Mouse (Mus musculus) CH12.LX (cell line): ENCODE measurements at regions not wholly inside any gene's neighbourhood (a gene's known extent, or its start where the extent isn't known, plus 50 kb on each side); places are given as distances from the start of the nearest gene placed in this dataset.

Source experiments
- DNase-seq: peaks from one replicate; pipeline ENCODE4 v3.0.0-alpha.2; 2013; ENCODE audit errors: extremely low read depth
- H3K27ac ChIP-seq: 2 replicates; pipeline ENCODE4 v1.5.1; 2012; ENCODE audit warnings: low read depth, mild to moderate bottlenecking, control low read depth, moderate library complexity; ENCODE audit not compliant: insufficient read depth
- H3K27me3 ChIP-seq: replicated peaks from 2 replicates; pipeline ENCODE3; 2012; ENCODE audit warnings: inconsistent platforms
- H3K36me3 ChIP-seq, 2 experiments: replicated peaks in 1 of 2; 2 replicates each; pipeline versions ENCODE3 to v1.6.1; 2012; ENCODE audit warnings: inconsistent platforms in 1 of 2, low read length in 1 of 2, mild to moderate bottlenecking in 1 of 2, mixed read lengths in 1 of 2, moderate library complexity in 1 of 2; ENCODE audit not compliant: control insufficient read depth in 1 of 2, insufficient read depth in 1 of 2
- H3K4me1 ChIP-seq, 2 experiments: 2 replicates each; pipeline ENCODE4 v1.6.1; 2012; ENCODE audit warnings: inconsistent platforms in 1 of 2, moderate library complexity in 1 of 2; ENCODE audit not compliant: insufficient read depth in 2 of 2, control insufficient read depth in 1 of 2
- H3K4me2 ChIP-seq: 2 replicates; pipeline ENCODE4 v1.6.1; 2012; ENCODE audit warnings: low read depth, mild to moderate bottlenecking, control low read depth; ENCODE audit not compliant: poor library complexity, insufficient read depth, severe bottlenecking
- H3K4me3 ChIP-seq, 3 experiments: fragments of 150-350 bp in 1 of 3; sonication (generic) in 1 of 3; replicated peaks in 1 of 3; 2 replicates each; pipeline versions ENCODE3 to v1.5.1; 2011 to 2012; ENCODE audit warnings: low read depth in 2 of 3, low read length in 2 of 3, mild to moderate bottlenecking in 2 of 3, moderate library complexity in 2 of 3, control low read depth in 1 of 3, improper control_type of control experiment in 1 of 3, inconsistent platforms in 1 of 3, mixed read lengths in 1 of 3; ENCODE audit not compliant: poor library complexity in 1 of 3
- H3K79me2 ChIP-seq: replicated peaks from 2 replicates; pipeline ENCODE4 v1.6.1; 2012; ENCODE audit warnings: mild to moderate bottlenecking, moderate library complexity; ENCODE audit not compliant: control insufficient read depth, poor library complexity, insufficient read depth, severe bottlenecking; ENCODE audit errors: extremely low read depth
- H3K9ac ChIP-seq: 2 replicates; pipeline ENCODE4 v1.6.1; 2012; ENCODE audit warnings: low read depth, mild to moderate bottlenecking, control low read depth, moderate library complexity; ENCODE audit not compliant: insufficient read depth
- H3K9me3 ChIP-seq: replicated peaks from 2 replicates; pipeline ENCODE3; 2012; ENCODE audit warnings: low read length, inconsistent platforms, mixed read lengths
- CHD1 ChIP-seq: IDR thresholded peaks from 2 replicates; pipeline ENCODE4 v1.6.1; 2012; ENCODE audit warnings: low read depth, low read length, improper control_type of control experiment, inconsistent platforms
- CTCF ChIP-seq, 2 experiments: IDR thresholded peaks in 1 of 2; conservative IDR thresholded peaks in 1 of 2; 2 replicates each; pipeline ENCODE4 v1.5.1; 2011 to 2012; ENCODE audit warnings: low read depth in 2 of 2, low read length in 2 of 2, improper control_type of control experiment in 1 of 2, inconsistent platforms in 1 of 2, mild to moderate bottlenecking in 1 of 2, moderate library complexity in 1 of 2
- EP300 ChIP-seq: IDR thresholded peaks from 2 replicates; pipeline ENCODE4 v1.6.1; 2011; ENCODE audit warnings: low read length, improper control_type of control experiment
- ETS1 ChIP-seq: conservative IDR thresholded peaks from 2 replicates; pipeline ENCODE4 v1.6.1; 2012; ENCODE audit warnings: low read depth, mild to moderate bottlenecking, inconsistent platforms, low read length, improper control_type of control experiment, moderate library complexity
- HCFC1 ChIP-seq: IDR thresholded peaks from 2 replicates; pipeline ENCODE4 v1.6.1; 2012; ENCODE audit warnings: low read depth, mild to moderate bottlenecking, inconsistent platforms, low read length, improper control_type of control experiment
- JUN ChIP-seq: IDR thresholded peaks from 2 replicates; pipeline ENCODE4 v1.6.1; 2011; ENCODE audit warnings: low read depth, mild to moderate bottlenecking, low read length, improper control_type of control experiment, moderate library complexity; ENCODE audit not compliant: insufficient read depth
- JUND ChIP-seq: conservative IDR thresholded peaks from 2 replicates; pipeline ENCODE4 v1.6.1; 2011; ENCODE audit warnings: low read depth, low read length, improper control_type of control experiment
- MAX ChIP-seq: IDR thresholded peaks from 2 replicates; pipeline ENCODE4 v1.6.1; 2011; ENCODE audit warnings: low read length, improper control_type of control experiment
- MAZ ChIP-seq: IDR thresholded peaks from 2 replicates; pipeline ENCODE4 v1.6.1; 2012; ENCODE audit warnings: low read depth, mild to moderate bottlenecking, inconsistent platforms, low read length, improper control_type of control experiment, moderate library complexity
- MXI1 ChIP-seq: IDR thresholded peaks from 2 replicates; pipeline ENCODE4 v1.6.1; 2011; ENCODE audit warnings: mild to moderate bottlenecking, low read depth, low read length, improper control_type of control experiment
- NELFE ChIP-seq: IDR thresholded peaks from 2 replicates; pipeline ENCODE4 v1.6.1; 2011; ENCODE audit warnings: low read depth, low read length, improper control_type of control experiment
- NRF1 ChIP-seq: IDR thresholded peaks from 2 replicates; pipeline ENCODE4 v1.6.1; 2014; ENCODE audit warnings: low read depth, mild to moderate bottlenecking, inconsistent platforms, low read length, improper control_type of control experiment, moderate library complexity
- SIN3A ChIP-seq: IDR thresholded peaks from 2 replicates; pipeline ENCODE4 v1.6.1; 2012; ENCODE audit warnings: low read length, improper control_type of control experiment, inconsistent platforms
- TCF12 ChIP-seq: IDR thresholded peaks from 2 replicates; pipeline ENCODE4 v1.6.1; 2014; ENCODE audit warnings: low read depth, mild to moderate bottlenecking, inconsistent platforms, low read length, improper control_type of control experiment
- USF1 ChIP-seq: IDR thresholded peaks from 2 replicates; pipeline ENCODE4 v1.6.1; 2014; ENCODE audit warnings: low read depth, mild to moderate bottlenecking, inconsistent platforms, low read length, improper control_type of control experiment
- USF2 ChIP-seq: conservative IDR thresholded peaks from 2 replicates; pipeline ENCODE4 v1.6.1; 2011; ENCODE audit warnings: low read depth, low read length, improper control_type of control experiment
- ZC3H11A ChIP-seq: IDR thresholded peaks from 2 replicates; pipeline ENCODE4 v1.6.1; 2012; ENCODE audit warnings: low read depth, mild to moderate bottlenecking, inconsistent platforms, low read length, improper control_type of control experiment
- ZMIZ1 ChIP-seq: IDR thresholded peaks from 2 replicates; pipeline ENCODE4 v1.6.1; 2012; ENCODE audit warnings: low read depth, mild to moderate bottlenecking, inconsistent platforms, low read length, improper control_type of control experiment
- ZNF384 ChIP-seq: IDR thresholded peaks from 2 replicates; pipeline ENCODE4 v1.6.1; 2012; ENCODE audit warnings: low read depth, low read length, improper control_type of control experiment, inconsistent platforms
- dilution Hi-C: fragments of 300-500 bp; cut with MboI; formaldehyde crosslinking; loops from 2 replicates; pipeline ENCODE4 v1.14.3; 2020; ENCODE audit warnings: low sequenced_read_pairs; ENCODE audit not compliant: extremely low pct_unique_long_range_greater_than_20kb, extremely low pct_ligation_motif_present
- in situ Hi-C: fragments of 300-500 bp; cut with MboI; formaldehyde crosslinking; loops from 3 replicates; pipeline ENCODE4 v1.14.3; 2019; ENCODE audit warnings: low sequenced_read_pairs, low pct_ligation_motif_present, low pct_unique_long_range_greater_than_20kb, mixed read lengths

DNA sequence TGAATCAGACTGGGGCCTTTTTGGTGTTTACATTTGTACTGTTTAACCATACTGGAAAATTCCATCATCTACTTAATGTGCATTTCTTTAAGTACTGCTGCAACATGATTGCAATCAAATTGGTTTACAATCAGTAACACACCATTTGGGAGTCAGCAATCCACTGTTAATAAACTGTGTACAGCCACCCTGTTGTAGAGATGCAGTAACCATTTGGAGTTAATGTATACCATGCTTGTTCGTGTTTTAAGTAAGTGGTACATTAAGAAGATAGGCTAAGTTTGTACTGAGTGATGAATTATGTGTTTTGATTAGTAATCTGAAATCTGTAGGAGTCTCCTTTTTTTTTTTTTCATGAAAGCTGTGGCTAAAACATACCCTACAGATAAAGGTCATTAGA, 206.1 kb downstream of the 9330182O14Rik start:
- H3K36me3 ChIP-seq, result no peaks in the 10 kb centered on the region
- DNase-seq, result no peak
- in situ Hi-C loops, result no loop called here
- no peak overlapping the region for H3K9ac ChIP-seq
- no peaks in the 10 kb centered on the region for H3K4me1 ChIP-seq
- H3K4me3 ChIP-seq, result no peak overlapping the region
- no peak overlapping the region for H3K4me2 ChIP-seq
- no peaks in the 10 kb centered on the region for H3K79me2 ChIP-seq
- peaks cover 72% of the 10 kb centered on the region for H3K9me3 ChIP-seq
- no peaks in the 10 kb centered on the region for H3K27me3 ChIP-seq
- TF ChIP-seq USF2 (no peak), CTCF (conservative IDR thresholded peaks at IDR 0.05 in 1 of 2, IDR thresholded peaks at IDR 0.05 in 1 of 2; ENCODE audit: low read depth in 2 of 2, low read length in 2 of 2) (no peak), MXI1 (no peak), MAX (no peak), TCF12 (no peak), NRF1 (no peak), HCFC1 (no peak), SIN3A (no peak), EP300 (no peak), ZNF384 (no peak), JUN (no peak), JUND (no peak), ZMIZ1 (no peak)
- dilution Hi-C loops, result no loop called here
- H3K27ac ChIP-seq, result no peak overlapping the region

DNA sequence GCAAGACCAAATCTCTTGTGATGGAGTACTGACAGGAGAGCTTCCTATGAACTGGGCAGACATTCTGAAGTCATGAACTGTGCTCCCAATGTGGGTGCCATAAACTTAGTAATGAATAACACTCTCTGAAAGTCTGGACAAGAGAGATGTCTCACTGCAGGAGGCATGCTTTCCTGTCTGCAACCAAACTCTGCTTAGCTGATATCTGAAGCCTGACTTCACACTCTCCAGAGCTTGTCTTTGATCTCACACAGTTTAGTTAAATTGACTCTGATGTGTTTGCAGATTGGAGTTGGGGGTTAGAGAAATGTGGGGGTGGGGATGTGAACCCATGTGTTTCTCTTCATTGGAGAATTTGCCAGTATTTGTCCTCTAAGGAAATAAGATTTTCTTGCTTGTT, 217.3 kb downstream of the 9330182O14Rik start:
- no peak for TF ChIP-seq CTCF (conservative IDR thresholded peaks at IDR 0.05 in 1 of 2, IDR thresholded peaks at IDR 0.05 in 1 of 2; ENCODE audit: low read depth in 2 of 2, low read length in 2 of 2)
- no peak for TF ChIP-seq NELFE
- no peak for TF ChIP-seq ETS1
- no peak for TF ChIP-seq MAZ
- TF ChIP-seq EP300, result no peak
- TF ChIP-seq CHD1, result no peak
- no peak for TF ChIP-seq ZC3H11A
- no peak for TF ChIP-seq USF1
- TF ChIP-seq MAX, result no peak
- TF ChIP-seq, all 38 proteins: peak for 0
- no peak overlapping the region for H3K4me2 ChIP-seq
- peaks cover 65% of the 10 kb centered on the region for H3K9me3 ChIP-seq
- no peaks in the 10 kb centered on the region for H3K79me2 ChIP-seq
- no peak overlapping the region for H3K9ac ChIP-seq
- H3K27ac ChIP-seq, result no peak overlapping the region
- no peak overlapping the region for H3K4me3 ChIP-seq
- DNase-seq, result no peak
- no peaks in the 10 kb centered on the region for H3K36me3 ChIP-seq
- H3K27me3 ChIP-seq, result no peaks in the 10 kb centered on the region
- in situ Hi-C loops (no loop called here), dilution Hi-C loops (no loop called here)
- H3K4me1 ChIP-seq, result no peaks in the 10 kb centered on the region
